Mouse (Mus musculus) kidney, adult 2 months (tissue): Measurements from ENCODE around the gene Olfr279. TPM values are rescaled to one million over a fixed set of nuclear protein-coding genes. Genes with fewer than 3 reads are reported as not detected.

ENCODE experiments used
- DNase-seq: peaks from one replicate; pipeline ENCODE4 v3.0.0; 2021
- H3K27ac ChIP-seq: fragments of 200-500 bp; 2 replicates; pipeline ENCODE4 v1.5.1; 2012; ENCODE audit warnings: low read depth, low read length, control low read depth, inconsistent platforms; ENCODE audit not compliant: insufficient read depth
- H3K27me3 ChIP-seq: fragments of 200-500 bp; replicated peaks from 2 replicates; pipeline ENCODE4 v1.6.1; 2012; ENCODE audit warnings: mild to moderate bottlenecking, moderate library complexity, low read length, inconsistent platforms; ENCODE audit not compliant: control insufficient read depth, insufficient read depth
- H3K36me3 ChIP-seq: fragments of 200-500 bp; 2 replicates; pipeline ENCODE4 v1.6.1; 2012; ENCODE audit warnings: mild to moderate bottlenecking, moderate library complexity, low read length, inconsistent platforms; ENCODE audit not compliant: control insufficient read depth, insufficient read depth
- H3K4me1 ChIP-seq: fragments of 200-500 bp; 2 replicates; pipeline ENCODE4 v1.6.1; 2011; ENCODE audit warnings: low read length; ENCODE audit not compliant: control insufficient read depth, insufficient read depth
- H3K4me3 ChIP-seq: fragments of 200-500 bp; 2 replicates; pipeline ENCODE4 v1.5.1; 2011; ENCODE audit warnings: mild to moderate bottlenecking, low read depth, low read length, control low read depth; ENCODE audit not compliant: insufficient read depth
- CTCF ChIP-seq: fragments of 200-500 bp; conservative IDR thresholded peaks from 2 replicates; pipeline ENCODE4 v1.5.1; 2011; ENCODE audit warnings: low read depth, mild to moderate bottlenecking, control low read depth, low read length, moderate library complexity, mixed read lengths; ENCODE audit not compliant: insufficient read depth, insufficient read length
- POLR2A ChIP-seq: fragments of 200-500 bp; IDR thresholded peaks from one replicate; pipeline ENCODE4 v1.6.1; 2011; ENCODE audit warnings: low read depth, low read length, control low read depth
- WGBS: fragments of 180-500 bp; shearing (Covaris S2); methylation state at CpG from one replicate; pipeline ENCODE4 v1.1.7; 2018; 5-methylcytosine and 5-hydroxymethylcytosine counted together
- polyA plus RNA-seq: library from polyadenylated mRNA; depleted of rRNA; stranded (reverse); fragments of >200 nt; gene quantifications from 2 replicates; pipeline ENCODE4 v1.2.3, GENCODE M21; 2012

Olfr279 gene
- polyA plus RNA-seq, 1 experiment = not detected

GRCm38 (mm10) chr15:98521245-98521644 is 29.0 kb downstream of the Olfr279 start:
- no peaks in the 10 kb centered on the region for H3K27me3 ChIP-seq
- no peak for DNase-seq
- TF ChIP-seq POLR2A (no peak), CTCF (no peak)
- 78% methylated on average over 3 of the region's 3 CpGs for WGBS
- no peak overlapping the region for H3K4me3 ChIP-seq
- no peaks in the 10 kb centered on the region for H3K4me1 ChIP-seq
- peaks cover 14% of the 10 kb centered on the region for H3K36me3 ChIP-seq
- H3K27ac ChIP-seq = no peak overlapping the region

GRCm38 (mm10) chr15:98526057-98526456 is 33.9 kb downstream of the Olfr279 start:
- Histone ChIP-seq H3K4me1 (no peaks in the 10 kb centered on the region), H3K4me3 (no peak overlapping the region), H3K27me3 (no peaks in the 10 kb centered on the region), H3K36me3 (peaks cover 15% of the 10 kb centered on the region), H3K27ac (no peak overlapping the region)
- WGBS = 68% methylated on average over 5 of the region's 5 CpGs
- TF ChIP-seq CTCF (no peak), POLR2A (no peak)
- no peak for DNase-seq

GRCm38 (mm10) chr15:98527056-98527771 is 35.0 kb downstream of the Olfr279 start:
- no peak overlapping the region for H3K4me3 ChIP-seq
- no peaks in the 10 kb centered on the region for H3K4me1 ChIP-seq
- H3K27ac ChIP-seq = no peak overlapping the region
- peaks cover 14% of the 10 kb centered on the region for H3K36me3 ChIP-seq
- DNase-seq = no peak
- TF ChIP-seq CTCF = no peak
- no peak for TF ChIP-seq POLR2A
- no peaks in the 10 kb centered on the region for H3K27me3 ChIP-seq
- 91% methylated on average over 5 of the region's 5 CpGs for WGBS

GRCm38 (mm10) chr15:98528066-98528563 is 35.9 kb downstream of the Olfr279 start:
- TF ChIP-seq POLR2A (no peak), CTCF (no peak)
- peaks cover 5% of the 10 kb centered on the region; the same call in 1 of the 2 replicates for H3K4me1 ChIP-seq
- WGBS = 64% methylated on average over 5 of the region's 5 CpGs

GRCm38 (mm10) chr15:98532281-98532680 is 40.1 kb downstream of the Olfr279 start:
- no peak overlapping the region for H3K27ac ChIP-seq
- peak overlapping the region; percentile 1; the same call in 1 of the 2 replicates for H3K4me3 ChIP-seq
- 32% methylated on average over 5 of the region's 5 CpGs for WGBS
- no peak for TF ChIP-seq POLR2A
- TF ChIP-seq CTCF = no peak
- H3K27me3 ChIP-seq = no peaks in the 10 kb centered on the region
- peaks cover 7% of the 10 kb centered on the region for H3K36me3 ChIP-seq
- DNase-seq = no peak
- peaks cover 5% of the 10 kb centered on the region; the same call in 1 of the 2 replicates for H3K4me1 ChIP-seq

More at GRCm38 (mm10) chr15:98528066-98528563, 35.9 kb downstream of the Olfr279 start:
- Histone ChIP-seq H3K36me3 (peaks cover 13% of the 10 kb centered on the region), H3K4me3 (no peak overlapping the region), H3K27me3 (no peaks in the 10 kb centered on the region), H3K27ac (no peak overlapping the region)
- no peak for DNase-seq

- peaks cover 5% of the 10 kb centered on the region; the same call in 1 of the 2 replicates for H3K4me1 ChIP-seq
- peaks cover 2% of the 10 kb centered on the region for H3K36me3 ChIP-seq
- H3K27me3 ChIP-seq = no peaks in the 10 kb centered on the region
- H3K4me3 ChIP-seq = peak overlapping the region; percentile 87
- 2% methylated on average over 18 of the region's 18 CpGs for WGBS
- H3K27ac ChIP-seq = peak overlapping the region; percentile 43
- peak; percentile 16 for DNase-seq
- TF ChIP-seq CTCF (no peak), POLR2A (no peak)
Measured at GRCm38 (mm10) chr15:98533035-98533531, 40.9 kb downstream of the Olfr279 start.

- peak; percentile 99 for DNase-seq
- H3K27ac ChIP-seq = peak within 1 kb of the TSS; percentile 98
- H3K36me3 ChIP-seq = no peaks in the 10 kb centered on the region; the same call in 1 of the 2 replicates
- no peaks in the 10 kb centered on the region for H3K27me3 ChIP-seq
- no peak for TF ChIP-seq CTCF
- TF ChIP-seq POLR2A = peak; percentile 82
- H3K4me3 ChIP-seq = peak within 1 kb of the TSS; percentile 87
- H3K4me1 ChIP-seq = peaks cover 5% of the 10 kb centered on the region; the same call in 1 of the 2 replicates
- under 1% methylated on average over 70 of the region's 70 CpGs for WGBS
Measured at GRCm38 (mm10) chr15:98533881-98534627, 41.9 kb downstream of the Olfr279 start, which contains the start of gene Kansl2. Gene Kansl2 (minus strand): TSS chr15:98534264.
